Mouse (Mus musculus) urinary bladder, postnatal 36 days (tissue): ENCODE measurements around the gene Tgfb2.

ENCODE experiments used
- DNase-seq, 2 experiments: peaks; one replicate each; pipeline ENCODE4 v3.0.0; 2022; ENCODE audit warnings: low spot score in 2 of 2, mixed read lengths in 1 of 2

Tgfb2 gene

DNA sequence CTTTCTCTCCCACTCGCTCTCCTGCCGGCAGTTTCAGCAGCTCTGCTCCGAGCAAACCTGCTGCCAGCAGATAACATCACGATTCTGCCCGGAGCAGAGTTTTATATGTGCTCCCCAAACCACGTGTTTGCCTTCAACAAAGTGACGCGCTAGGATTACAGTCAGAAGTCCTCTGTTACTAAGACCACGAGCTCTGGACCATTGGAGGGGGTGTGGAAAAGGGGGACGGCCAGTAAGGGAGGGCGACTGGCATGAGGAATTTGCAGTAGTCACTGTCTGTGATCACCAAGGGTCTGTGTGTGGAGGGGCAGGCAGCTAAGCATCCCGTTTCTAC, at the start of gene Tgfb2:
Gene Tgfb2 (minus strand): TSS at position 75 of the 334 bp plus-strand sequence.
- DNase-seq, result peak in 1 of 2 experiments; percentile 29

DNA sequence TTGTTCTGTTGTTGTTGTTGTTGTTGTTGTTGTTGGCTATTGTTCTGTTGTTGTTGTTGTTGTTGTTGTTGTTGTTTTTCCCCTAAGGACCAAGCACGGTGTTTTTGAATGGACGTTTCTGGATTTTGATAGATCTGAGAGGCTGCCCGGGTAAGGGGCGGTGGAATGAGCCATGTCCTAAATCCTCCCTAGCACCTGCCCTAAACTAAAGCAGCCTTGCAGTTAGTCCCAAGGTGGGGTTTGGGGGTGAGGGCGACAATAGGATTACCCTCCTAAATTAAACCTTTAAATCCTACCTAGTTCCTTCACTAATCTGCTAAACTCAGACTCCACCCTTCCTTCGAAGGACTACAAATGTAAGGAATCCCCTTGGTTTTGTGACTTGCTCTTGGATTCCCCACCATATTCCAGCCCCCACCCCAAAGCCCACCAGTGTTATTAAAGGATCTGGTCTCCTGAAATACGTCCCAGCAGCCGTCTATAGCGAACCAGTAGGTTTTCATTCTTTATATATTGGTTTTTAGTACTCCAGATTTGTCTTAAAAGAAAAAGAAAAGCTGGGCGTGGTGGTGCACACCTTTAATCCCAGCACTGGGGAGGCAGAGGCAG, 44.0 kb upstream of the Tgfb2 start:
- DNase-seq, result no peak

DNA sequence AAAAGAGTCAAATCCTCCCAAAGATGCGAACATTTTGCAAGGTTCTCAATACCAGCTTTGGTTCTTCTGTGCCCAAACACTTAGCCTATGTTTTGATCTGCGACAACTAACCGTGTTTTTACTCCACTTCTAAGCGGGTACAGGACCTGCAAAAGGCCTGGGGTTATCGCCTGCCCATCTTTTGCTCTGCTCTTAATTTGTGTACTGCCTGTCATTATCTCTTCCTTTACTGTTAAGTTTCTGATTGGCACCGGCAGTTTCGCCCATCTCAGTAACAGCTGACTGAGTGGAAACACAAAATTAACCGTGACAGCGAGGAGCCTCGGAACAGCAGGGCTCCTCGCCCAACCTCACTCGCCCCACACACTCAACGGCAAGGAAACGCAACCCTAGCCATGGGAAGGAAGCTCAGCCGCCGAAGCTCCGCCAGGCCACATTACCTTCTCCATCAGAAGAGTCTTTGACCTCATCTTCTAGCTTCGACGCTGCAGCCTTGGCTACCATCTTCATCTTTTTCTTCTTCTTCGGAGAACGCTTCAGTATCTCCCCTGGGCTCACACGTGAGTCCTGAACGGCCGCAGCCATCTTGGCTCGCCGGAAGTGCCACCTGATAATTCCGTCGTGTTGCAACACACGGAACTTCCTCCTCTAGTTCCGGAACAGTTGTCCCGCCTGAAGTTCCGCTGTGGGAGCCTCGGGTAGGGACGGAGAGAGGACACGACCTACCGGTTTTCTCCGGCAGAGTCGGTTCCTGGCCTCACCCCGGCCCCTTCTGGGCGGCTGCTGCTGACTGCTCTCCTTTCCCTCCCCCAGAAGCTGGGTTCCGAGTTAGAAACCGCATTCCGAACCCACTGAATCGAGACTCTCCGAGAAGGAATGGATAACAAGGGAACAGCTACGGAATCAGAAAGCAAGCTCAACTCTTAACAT, 43.2 kb upstream of the Tgfb2 start, which contains the start of gene Rrp15:
Gene Rrp15 (minus strand): TSS at position 635 of the 930 bp plus-strand sequence.
- DNase-seq, result peak; percentile 81 to 84

DNA sequence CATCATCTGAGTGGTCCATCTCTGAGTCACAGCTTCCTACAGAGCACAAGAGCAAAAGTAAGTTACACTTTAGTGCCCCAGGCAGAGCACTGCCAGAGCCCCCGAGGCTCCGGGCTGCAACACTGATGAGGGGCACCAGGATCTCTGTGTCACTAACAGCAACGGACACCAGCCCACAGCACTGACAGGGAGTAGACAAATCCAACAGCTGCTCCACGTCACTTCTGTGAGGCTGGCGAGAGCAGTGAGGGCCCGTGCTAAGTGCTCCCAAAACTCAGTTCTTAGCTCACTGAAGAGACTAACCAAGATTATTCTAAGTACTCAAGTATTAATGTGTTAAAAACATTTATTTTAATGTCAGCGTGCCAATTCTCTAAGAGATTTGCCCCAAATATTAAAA, 34.0 kb upstream of the Tgfb2 start:
- no peak for DNase-seq

GRCm38 (mm10) chr1:186735537-186735936, 29.7 kb upstream of the Tgfb2 start:
- DNase-seq, result no peak

GRCm38 (mm10) chr1:186733052-186733451, 27.3 kb upstream of the Tgfb2 start:
- no peak for DNase-seq

- no peak for DNase-seq
These were observed 23.0 kb upstream of the Tgfb2 start for GRCm38 (mm10) chr1:186728778-186729177.

- no peak for DNase-seq
These were observed 20.3 kb upstream of the Tgfb2 start for GRCm38 (mm10) chr1:186726117-186726516.

GRCm38 (mm10) chr1:186722299-186722698, 16.5 kb upstream of the Tgfb2 start:
- DNase-seq, result no peak

- peak; percentile 75 to 79 for DNase-seq
These were observed 16.1 kb upstream of the Tgfb2 start for GRCm38 (mm10) chr1:186721846-186722245.

GRCm38 (mm10) chr1:186721166-186721565, 15.4 kb upstream of the Tgfb2 start:
- no peak for DNase-seq

DNA sequence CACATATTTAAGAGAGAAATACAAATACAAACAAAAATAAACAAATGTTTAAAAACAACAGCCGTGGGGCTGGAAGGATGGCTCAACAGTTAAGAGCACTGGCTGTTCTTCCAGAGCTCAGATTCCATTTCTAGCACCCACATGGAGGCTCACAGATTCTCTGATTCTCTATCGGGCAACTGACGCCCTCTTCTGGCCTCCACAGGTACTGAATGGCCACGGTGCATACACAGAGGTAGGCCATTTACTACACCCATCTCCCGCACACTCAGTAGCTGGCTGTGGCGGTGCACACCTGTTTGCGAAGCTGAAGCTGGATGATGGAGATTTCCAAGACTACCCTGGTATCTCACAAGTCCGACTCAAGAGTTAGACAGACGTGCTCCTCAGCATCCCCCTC, 13.9 kb upstream of the Tgfb2 start:
- DNase-seq, result no peak

DNA sequence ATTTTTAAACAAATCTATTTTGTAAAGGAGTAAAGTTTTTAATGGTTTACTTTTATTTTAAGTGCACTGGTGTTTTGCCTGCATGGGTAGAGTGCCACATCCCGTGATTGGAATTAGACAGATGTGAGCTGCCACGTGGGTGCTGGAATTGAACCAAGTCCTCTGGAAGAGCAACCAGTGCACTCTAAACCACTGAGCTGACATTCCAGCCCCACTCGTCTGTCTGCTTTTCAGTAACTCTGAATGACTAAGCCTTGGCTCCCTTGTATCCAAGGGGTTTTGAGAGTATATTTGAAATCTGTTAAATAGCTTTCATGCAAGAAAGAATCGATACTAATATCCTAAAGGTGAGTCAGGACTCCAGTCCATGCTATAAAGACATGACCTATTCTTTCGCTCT, 13.1 kb upstream of the Tgfb2 start:
- no peak for DNase-seq

- DNase-seq, result no peak
These were observed 9.4 kb upstream of the Tgfb2 start for GRCm38 (mm10) chr1:186714980-186715896.

- DNase-seq, result no peak
These were observed 8.4 kb upstream of the Tgfb2 start for GRCm38 (mm10) chr1:186714215-186714614.

DNA sequence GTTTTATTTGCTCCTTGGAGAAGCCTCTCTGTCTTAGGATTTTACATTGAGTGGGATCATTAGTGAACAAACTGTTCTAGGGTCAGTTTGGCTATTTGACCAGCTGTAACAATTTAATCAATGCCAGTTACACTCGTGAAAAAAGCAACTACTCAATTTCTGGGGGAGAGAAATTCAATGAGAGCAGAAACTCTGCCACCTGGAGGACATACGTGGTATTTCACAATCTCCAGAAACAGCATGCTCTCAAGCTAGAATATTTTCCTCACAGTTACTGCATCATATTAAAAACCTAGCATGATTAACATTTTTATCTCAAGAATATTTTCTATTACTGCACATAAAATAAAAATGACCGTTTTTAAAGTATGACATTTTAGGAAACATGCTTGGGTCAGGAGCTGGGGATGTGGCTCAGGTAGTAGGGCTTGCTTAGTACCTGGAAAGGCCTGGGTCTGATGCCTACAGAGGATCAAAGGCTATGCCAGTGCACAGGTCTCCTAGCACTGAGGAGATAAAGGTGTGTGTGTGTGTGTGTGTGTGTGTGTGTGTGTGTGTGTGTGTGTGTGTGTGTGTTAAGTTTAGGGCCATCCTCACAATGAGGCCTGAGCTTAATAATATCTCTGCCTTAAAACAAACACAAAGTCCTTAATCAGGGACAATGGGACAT, 7.1 kb upstream of the Tgfb2 start:
- DNase-seq, result no peak

DNA sequence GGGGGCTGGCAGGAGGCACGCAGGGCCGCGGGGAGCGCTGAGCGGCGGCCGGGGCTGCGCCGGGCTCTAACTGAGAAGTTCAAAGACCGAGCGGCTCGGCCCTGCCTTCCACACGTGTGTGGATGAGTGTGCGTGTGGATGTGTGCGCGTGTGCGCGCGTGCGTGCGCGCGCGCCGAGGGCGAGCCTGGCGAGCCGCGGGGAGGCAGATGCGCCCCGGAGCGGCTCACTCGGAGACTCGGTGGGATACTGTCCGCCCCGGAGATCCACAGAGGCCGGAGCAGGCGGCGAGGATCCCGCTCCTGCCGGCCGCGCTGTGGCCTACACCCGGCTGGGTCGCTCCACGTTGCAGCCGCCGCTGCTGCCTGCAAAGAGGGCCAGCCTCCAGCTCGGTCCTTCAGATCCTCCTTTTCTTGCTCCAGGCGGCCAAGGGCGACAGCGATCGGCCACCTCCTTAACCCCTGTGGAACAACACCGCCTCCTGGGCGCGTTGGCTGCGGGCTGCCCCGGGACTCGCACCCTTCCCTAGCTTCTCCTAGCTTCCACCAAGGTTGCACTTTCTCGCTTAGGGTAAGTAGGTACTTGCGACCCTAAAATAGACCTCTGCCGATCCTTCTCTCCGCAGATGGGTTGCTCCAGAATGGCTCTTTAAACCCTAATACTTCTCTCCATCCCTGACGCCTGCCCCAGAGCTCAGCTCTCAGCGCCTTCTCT, 430 bp downstream of the Tgfb2 start:
- peak; percentile 56 to 62 for DNase-seq

- DNase-seq, result peak; percentile 11 to 37
These were observed 1.6 kb downstream of the Tgfb2 start for GRCm38 (mm10) chr1:186703980-186704701.

DNA sequence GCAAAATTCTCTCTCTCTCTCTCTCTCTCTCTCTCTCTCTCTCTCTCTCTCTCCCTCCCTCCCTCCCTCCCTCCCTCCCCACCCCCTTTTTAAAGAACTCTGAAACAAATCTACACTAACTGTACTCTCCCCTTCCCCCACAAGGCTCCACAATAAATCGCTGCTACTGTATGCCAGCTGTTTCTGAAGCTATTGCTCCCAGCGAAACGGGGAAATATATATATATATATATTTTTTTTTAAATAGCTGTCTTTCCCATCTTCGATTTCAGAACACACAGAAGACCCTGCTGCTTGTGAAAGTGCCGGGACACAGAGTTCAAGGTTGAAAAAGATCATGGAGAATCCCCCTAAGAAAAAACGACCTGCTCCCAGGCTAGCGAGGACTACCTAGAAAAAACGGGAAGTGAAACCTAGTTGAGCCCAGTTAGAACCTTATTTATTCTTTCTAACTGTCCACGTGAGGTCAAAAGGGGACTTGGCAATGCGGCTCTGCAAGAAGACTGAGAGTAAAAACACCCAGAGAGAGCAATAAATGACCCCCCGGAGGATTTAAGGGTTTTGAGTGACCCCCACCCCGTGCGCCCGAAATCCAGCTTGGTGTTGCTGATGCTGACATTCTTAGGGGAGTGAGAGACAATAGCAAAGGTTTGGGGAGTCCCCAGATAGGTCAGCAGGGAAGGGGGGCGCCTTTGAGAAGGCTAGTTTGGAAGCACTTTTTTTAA, 2.4 kb downstream of the Tgfb2 start:
- no peak for DNase-seq
